Comparison of ENCODE assay signal across 17 mouse cellular contexts in genomic region chr3:96175251-96175650, GRCm38 (mm10). TPM values are rescaled to one million over a fixed set of nuclear protein-coding genes. Genes with fewer than 3 reads are reported as not detected.
"Had no signal": no experiment of that assay in that cellular context is flagged by ENCODE, and none has a peak within 500 bp of the region (broad histone marks: within the 10 kb centered on the region; RNA-seq: fewer than 3 reads in every experiment).

No protein-coding gene starts in this region.

- H3K27ac ChIP-seq: kidney, postnatal 0 days; liver, embryonic 15.5 days; neural tube, embryonic 12.5 days had no signal

- H3K4me3 ChIP-seq: liver, embryonic 15.5 days; neural tube, embryonic 12.5 days had no signal

- H3K27me3 ChIP-seq: liver, embryonic 15.5 days; neural tube, embryonic 12.5 days had no signal

- H3K9ac ChIP-seq: liver, embryonic 15.5 days; neural tube, embryonic 12.5 days had no signal

- H3K9me3 ChIP-seq: liver, embryonic 15.5 days; neural tube, embryonic 12.5 days had no signal

- DNase-seq: kidney, adult 11 months; kidney, adult 9 months; kidney, postnatal 36 days; layer of hippocampus, adult 9-11 months; layer of hippocampus, postnatal 36 days; lung, adult 2 months; lung, postnatal 10 days; lung, postnatal 4 days; midbrain, embryonic 14.5 days; right cerebral cortex, postnatal 4 days; spleen, adult 18-20 months; thymus, adult 18-20 months; thymus, postnatal 14 days had no signal

- H3K4me2 ChIP-seq: neural tube, embryonic 12.5 days had no signal

RNA-seq across cellular contexts. Expression of gene Sv2a, which starts 5.7 kb away (rescaled TPM):
- total RNA-seq: monocyte, adult 5-6 weeks had no signal

RNA-seq across cellular contexts. Expression of gene Hist2h2ab, which starts 44.4 kb away (rescaled TPM):
- polyA plus RNA-seq: kidney, postnatal 0 days; midbrain, embryonic 14.5 days had no signal
